Mouse (Mus musculus) brown adipose tissue, adult 24 weeks (tissue): ENCODE results near the gene Susd4. TPM values are rescaled to one million over a fixed set of nuclear protein-coding genes. Genes with fewer than 3 reads are reported as not detected.
A peak's percentile ranks its signal among the peaks of the same experiment; 100 is the strongest.

Experiments
- H3K27ac ChIP-seq: fragments of 200-500 bp; replicated peaks from 2 replicates; pipeline ENCODE4 v1.5.1; 2012; ENCODE audit warnings: low read depth, mild to moderate bottlenecking, low read length
- H3K4me1 ChIP-seq: fragments of 200-500 bp; 2 replicates; pipeline ENCODE4 v1.6.1; 2012; ENCODE audit warnings: low read length, mixed read lengths; ENCODE audit not compliant: control insufficient read depth, insufficient read depth, insufficient read length
- H3K4me3 ChIP-seq: fragments of 200-500 bp; 2 replicates; pipeline ENCODE4 v1.5.1; 2012; ENCODE audit warnings: low read depth, mild to moderate bottlenecking, low read length, moderate library complexity; ENCODE audit not compliant: insufficient read depth
- polyA plus RNA-seq: library from polyadenylated mRNA; stranded (reverse); fragments of >200 nt; gene quantifications from 2 replicates; pipeline ENCODE4 v1.2.4, GENCODE M21; 2012; ENCODE audit not compliant: missing spikeins, insufficient read depth, insufficient read length

The Susd4 gene
- polyA plus RNA-seq, 1 experiment, result not detected

DNA sequence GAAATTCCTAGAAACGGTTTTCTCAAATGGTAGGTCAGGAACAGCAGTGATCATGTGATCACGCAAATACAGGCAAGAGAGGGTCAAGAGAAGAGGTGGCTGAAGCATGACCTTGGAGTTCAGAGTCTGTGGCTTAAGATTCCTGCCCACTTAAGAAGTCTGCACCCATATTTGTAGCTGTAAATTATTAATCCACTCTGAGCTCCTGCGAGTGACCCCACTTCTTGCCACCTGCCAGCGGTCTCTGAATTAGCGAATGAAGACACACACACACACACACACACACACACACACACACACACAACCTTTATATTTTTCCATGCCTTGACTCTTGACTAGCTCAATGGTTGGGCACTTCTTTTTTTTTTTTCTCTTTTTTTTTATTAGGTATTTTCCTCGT, 99.7 kb downstream of the Susd4 start:
- Histone ChIP-seq H3K4me3 (no peak overlapping the region), H3K4me1 (no peaks in the 10 kb centered on the region), H3K27ac (no peak overlapping the region)

DNA sequence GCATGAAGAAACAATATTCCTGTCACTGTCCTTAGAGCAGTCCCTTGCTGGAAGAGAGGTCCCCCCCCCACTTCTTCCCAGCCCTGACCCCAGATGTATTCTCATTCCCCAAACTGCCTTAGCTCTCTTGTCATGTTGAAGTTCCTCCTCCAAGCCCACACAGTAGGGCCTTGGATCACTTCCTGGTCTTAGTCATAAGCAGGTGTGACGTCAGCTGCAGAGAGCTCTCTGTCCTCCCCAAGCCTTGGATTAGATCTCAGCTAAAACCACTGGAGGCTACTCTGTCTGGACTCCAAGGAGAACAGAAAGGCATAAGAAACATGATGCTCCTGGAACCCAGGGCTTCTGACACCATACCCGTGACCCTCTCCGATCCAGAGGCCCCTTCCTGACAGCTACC, 104.2 kb downstream of the Susd4 start:
- no peak overlapping the region for H3K4me3 ChIP-seq
- H3K27ac ChIP-seq, result no peak overlapping the region
- H3K4me1 ChIP-seq, result no peaks in the 10 kb centered on the region

DNA sequence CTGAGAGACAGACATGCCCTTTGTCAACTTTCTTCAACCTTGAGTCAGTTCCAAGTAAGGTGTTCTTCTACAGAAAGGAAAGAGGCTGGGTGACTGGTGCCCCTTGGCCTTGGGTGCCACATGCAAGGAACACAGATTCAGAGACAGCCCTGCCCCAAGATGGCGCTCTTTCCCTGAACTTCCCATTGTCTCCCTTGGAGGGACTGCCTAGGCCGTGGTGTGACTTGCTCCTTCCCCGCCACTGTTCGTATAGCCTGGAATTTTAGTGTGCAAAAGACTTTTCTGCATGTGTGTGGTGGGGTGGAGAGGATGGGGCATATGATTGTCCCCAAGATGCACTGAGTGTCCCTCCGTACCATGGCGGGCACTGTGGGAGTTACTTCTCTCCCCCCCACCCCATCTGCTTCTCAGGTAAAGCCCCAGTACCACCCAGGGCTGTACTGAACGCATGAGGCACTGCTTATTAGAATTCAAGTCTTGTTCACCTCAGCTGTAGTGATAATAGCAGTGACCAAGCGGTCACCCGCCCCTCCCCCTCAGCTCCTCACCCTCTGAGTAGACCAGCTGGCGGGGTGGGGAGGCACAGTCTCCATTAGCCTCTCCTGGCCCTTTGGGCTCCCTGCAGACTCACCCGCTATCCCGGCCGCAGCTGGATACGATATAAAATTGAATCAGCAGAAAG, 104.9 kb downstream of the Susd4 start:
- H3K4me1 ChIP-seq, result no peaks in the 10 kb centered on the region
- H3K27ac ChIP-seq, result no peak overlapping the region
- H3K4me3 ChIP-seq, result no peak overlapping the region

DNA sequence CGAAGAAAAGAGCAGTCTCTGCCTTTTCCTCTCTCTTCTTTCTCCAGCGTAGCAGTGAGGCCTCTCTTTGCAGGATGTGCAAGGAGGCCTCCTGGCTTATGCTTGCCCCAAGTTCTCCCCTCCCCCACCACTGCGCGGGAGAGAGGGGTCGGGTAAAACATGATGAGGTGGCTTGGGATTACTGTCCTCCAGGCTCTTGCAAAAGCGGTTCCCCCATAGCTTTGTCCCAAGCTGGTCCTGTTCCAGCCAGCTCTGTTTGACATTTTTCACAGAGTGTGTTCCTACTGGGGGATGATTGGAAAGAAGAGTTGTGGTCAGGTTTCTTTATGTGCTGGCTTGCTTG, 105.4 kb downstream of the Susd4 start:
- H3K4me3 ChIP-seq, result no peak overlapping the region
- H3K4me1 ChIP-seq, result no peaks in the 10 kb centered on the region
- H3K27ac ChIP-seq, result no peak overlapping the region

GRCm38 (mm10) chr1:182878156-182878555, 114.5 kb downstream of the Susd4 start:
- no peak overlapping the region for H3K27ac ChIP-seq
- H3K4me1 ChIP-seq, result peaks cover 5% of the 10 kb centered on the region
- no peak overlapping the region for H3K4me3 ChIP-seq

GRCm38 (mm10) chr1:182878719-182879118, 115.1 kb downstream of the Susd4 start:
- Histone ChIP-seq H3K27ac (no peak overlapping the region), H3K4me1 (peaks cover 5% of the 10 kb centered on the region), H3K4me3 (no peak overlapping the region)

DNA sequence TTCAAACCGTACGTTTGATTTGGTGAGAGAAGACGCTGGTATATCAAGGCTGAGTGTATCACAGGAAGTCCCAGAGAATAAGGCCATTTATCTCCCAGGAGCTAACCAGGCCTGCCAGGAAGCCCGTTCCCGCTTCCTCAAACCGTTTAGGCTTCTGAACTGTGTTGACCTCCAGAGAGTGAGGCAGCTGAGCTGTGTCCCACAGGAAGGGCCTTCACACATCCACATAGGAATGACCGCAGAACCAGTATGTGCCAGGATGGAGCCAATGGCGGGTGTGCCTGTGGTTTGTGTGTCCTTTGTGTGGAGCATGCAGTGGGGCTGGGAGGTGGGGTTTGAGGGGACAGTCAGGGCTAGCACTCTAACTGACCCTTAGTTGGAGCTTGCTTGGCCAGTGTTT, 117.6 kb downstream of the Susd4 start:
- H3K4me3 ChIP-seq, result no peak overlapping the region
- H3K27ac ChIP-seq, result no peak overlapping the region
- peaks cover 5% of the 10 kb centered on the region for H3K4me1 ChIP-seq

GRCm38 (mm10) chr1:182882611-182883010, 119.0 kb downstream of the Susd4 start:
- Histone ChIP-seq H3K4me3 (no peak overlapping the region), H3K4me1 (peaks cover 5% of the 10 kb centered on the region), H3K27ac (no peak overlapping the region)

GRCm38 (mm10) chr1:182895698-182896097, 132.0 kb downstream of the Susd4 start:
- Histone ChIP-seq H3K27ac (no peak overlapping the region), H3K4me3 (no peak overlapping the region), H3K4me1 (no peaks in the 10 kb centered on the region)

GRCm38 (mm10) chr1:182897071-182897470, 133.4 kb downstream of the Susd4 start:
- no peak overlapping the region for H3K27ac ChIP-seq
- H3K4me1 ChIP-seq, result no peaks in the 10 kb centered on the region

GRCm38 (mm10) chr1:182897506-182898138, 134.0 kb downstream of the Susd4 start:
- H3K27ac ChIP-seq, result no peak overlapping the region
- no peak overlapping the region for H3K4me3 ChIP-seq
- H3K4me1 ChIP-seq, result no peaks in the 10 kb centered on the region

More at GRCm38 (mm10) chr1:182897071-182897470, 133.4 kb downstream of the Susd4 start:
- no peak overlapping the region for H3K4me3 ChIP-seq

DNA sequence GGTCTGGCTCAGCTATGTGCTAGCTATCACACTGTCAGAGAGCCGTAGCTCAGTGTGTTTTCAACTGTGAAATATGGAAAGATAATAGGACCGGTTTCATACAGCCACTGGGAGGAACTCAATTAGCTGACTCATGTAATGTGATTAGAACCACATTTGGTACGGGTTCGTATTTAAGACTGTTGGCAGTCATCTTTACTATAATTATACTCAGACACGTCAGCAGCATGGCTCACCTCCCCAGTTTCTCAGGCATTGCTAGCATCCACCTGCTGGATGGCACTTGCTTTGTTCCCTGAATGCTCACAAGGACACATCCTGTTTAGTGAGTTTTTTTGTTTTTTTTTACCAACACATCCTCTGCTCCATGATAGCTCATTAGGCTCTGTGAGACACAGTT, 138.4 kb downstream of the Susd4 start:
- H3K27ac ChIP-seq, result no peak overlapping the region
- no peaks in the 10 kb centered on the region for H3K4me1 ChIP-seq
- no peak overlapping the region for H3K4me3 ChIP-seq

DNA sequence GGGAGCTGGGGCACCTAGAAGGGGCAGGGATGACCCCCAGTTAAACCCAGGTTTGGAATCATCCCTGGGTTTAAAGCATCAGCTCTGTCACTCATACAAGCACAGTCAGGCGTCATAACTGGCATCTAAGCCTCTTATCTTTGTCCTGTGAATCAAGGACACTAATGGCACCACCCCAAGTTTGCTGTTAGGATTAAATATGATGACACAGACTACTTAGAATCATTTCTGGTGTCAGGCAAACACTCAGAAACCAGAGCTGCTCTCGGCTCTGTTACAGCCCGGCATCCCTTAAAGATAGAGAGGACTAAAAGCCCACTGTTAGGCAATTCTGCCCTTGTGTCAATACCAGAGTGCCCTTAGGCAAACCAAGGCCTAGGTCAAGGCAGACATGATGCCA, 139.2 kb downstream of the Susd4 start:
- Histone ChIP-seq H3K4me1 (no peaks in the 10 kb centered on the region), H3K27ac (no peak overlapping the region), H3K4me3 (no peak overlapping the region)

DNA sequence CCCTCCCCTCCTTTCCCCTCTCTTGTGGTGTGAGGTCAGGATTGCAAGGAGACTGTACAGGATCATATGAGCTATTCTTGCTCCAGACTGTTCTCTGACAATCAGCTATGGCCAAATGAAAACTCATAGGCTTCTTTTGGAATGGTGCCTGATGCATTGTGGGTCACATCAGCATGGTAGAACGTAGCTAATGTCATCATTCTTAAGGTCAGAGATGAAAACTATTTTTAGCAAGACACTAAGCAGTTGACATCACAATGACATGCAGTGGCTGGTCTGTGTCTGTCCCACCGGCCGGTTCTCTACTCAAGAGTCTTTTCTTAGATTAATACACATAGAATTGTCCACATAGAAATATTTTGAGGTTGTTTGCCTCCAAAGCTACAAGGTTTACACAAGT, 142.0 kb downstream of the Susd4 start:
- no peak overlapping the region for H3K27ac ChIP-seq
- no peak overlapping the region for H3K4me3 ChIP-seq
- H3K4me1 ChIP-seq, result no peaks in the 10 kb centered on the region

GRCm38 (mm10) chr1:182908050-182909036, 144.7 kb downstream of the Susd4 start:
- Histone ChIP-seq H3K4me1 (no peaks in the 10 kb centered on the region), H3K4me3 (no peak overlapping the region), H3K27ac (0 out of 2 replicates have a peak overlapping the region, but pooled peaks have one; percentile 16)
